Mouse (Mus musculus) subcutaneous adipose tissue, adult 2 months (tissue): ENCODE results near the gene Mrtfa. TPM values are rescaled to one million over a fixed set of nuclear protein-coding genes. Genes with fewer than 3 reads are reported as not detected.

ENCODE experiments used
- polyA plus RNA-seq: library from polyadenylated mRNA; depleted of rRNA; stranded (reverse); fragments of >200 nt; gene quantifications from 2 replicates; pipeline ENCODE4 v1.2.3, GENCODE M21; 2012; ENCODE audit warnings: low replicate concordance; rRNA removed

Mrtfa gene
- 18.7 and 34.3 TPM in 2 replicates for polyA plus RNA-seq

GRCm38 (mm10) chr15:81190630-81191178, at the start of gene Mrtfa:
Gene Mrtfa (minus strand): TSS chr15:81190757.

GRCm38 (mm10) chr15:81235086-81235920, 44.7 kb upstream of the Mrtfa start, which contains the start of gene Mchr1:
Gene Mchr1 (plus strand): TSS chr15:81235499.

GRCm38 (mm10) chr15:80977620-80978334, 212.8 kb downstream of the Mrtfa start, which contains the start of gene Sgsm3:
Gene Sgsm3 (plus strand): TSS chr15:80977765.

Other genes starting within 250 kb of the Mrtfa start
- gene Adsl, start 242.3 kb downstream of the Mrtfa start, polyA plus RNA-seq, result 57.5 and 81.2 TPM in 2 replicates
- gene Sgsm3, start 213.0 kb downstream of the Mrtfa start, polyA plus RNA-seq, result 23.4 and 36.2 TPM in 2 replicates
- 0.14 and 0.89 TPM in 2 replicates for gene Mchr1, start 44.7 kb upstream of the Mrtfa start, polyA plus RNA-seq
- 59.4 and 61.8 TPM in 2 replicates for gene Slc25a17, start 170.1 kb upstream of the Mrtfa start, polyA plus RNA-seq
- gene St13, start 209.3 kb upstream of the Mrtfa start, polyA plus RNA-seq, result 43.0 and 58.0 TPM in 2 replicates
- 13.1 and 17.1 TPM in 2 replicates for gene Xpnpep3, start 209.4 kb upstream of the Mrtfa start, polyA plus RNA-seq
- not detected in 2 replicates for gene Dnajb7, start 217.5 kb upstream of the Mrtfa start, polyA plus RNA-seq